7 mouse cellular contexts compared by ENCODE assay signal in genomic region chr13:55510332-55510667, GRCm38 (mm10). TPM values are rescaled to one million over a fixed set of nuclear protein-coding genes. Genes with fewer than 3 reads are reported as not detected.
DNase-seq lines count a peak whose midpoint lies in the region; ATAC-seq and TF ChIP-seq lines count a peak whose summit lies in the region.

No protein-coding gene starts in this region.

- 0 out of 2 replicates have a peak overlapping the region, but pooled peaks have one; percentile 8 for H3K4me3 ChIP-seq in neural tube, embryonic 11.5 days (ENCODE audit: low read depth, low read length)
- no peak overlapping the region for H3K4me3 ChIP-seq in forebrain, embryonic 15.5 days
- H3K4me3 ChIP-seq in liver, embryonic 15.5 days (replicated peaks): no peak overlapping the region
- no peak overlapping the region for H3K4me3 ChIP-seq in left cerebral cortex, adult 2 months

- peaks cover 28% of the 10 kb centered on the region for H3K4me1 ChIP-seq in neural tube, embryonic 11.5 days (ENCODE audit: control insufficient read depth, insufficient read depth, low read length)
- peaks cover 33% of the 10 kb centered on the region for H3K4me1 ChIP-seq in forebrain, embryonic 15.5 days
- H3K4me1 ChIP-seq in liver, embryonic 15.5 days (replicated peaks): peaks cover 45% of the 10 kb centered on the region

- H3K36me3 ChIP-seq in neural tube, embryonic 11.5 days (ENCODE audit: control insufficient read depth, insufficient read depth, low read length): peaks cover 18% of the 10 kb centered on the region
- peaks cover 27% of the 10 kb centered on the region for H3K36me3 ChIP-seq in forebrain, embryonic 15.5 days
- peaks cover 37% of the 10 kb centered on the region for H3K36me3 ChIP-seq in liver, embryonic 15.5 days (replicated peaks)

- H3K27me3 ChIP-seq in neural tube, embryonic 11.5 days (ENCODE audit: control insufficient read depth, insufficient read depth, low read length): no peaks in the 10 kb centered on the region
- H3K27me3 ChIP-seq in forebrain, embryonic 15.5 days: no peaks in the 10 kb centered on the region
- peaks cover 17% of the 10 kb centered on the region for H3K27me3 ChIP-seq in liver, embryonic 15.5 days

- H3K9me3 ChIP-seq in neural tube, embryonic 11.5 days (ENCODE audit: control insufficient read depth, low read length): no peaks in the 10 kb centered on the region
- H3K9me3 ChIP-seq in forebrain, embryonic 15.5 days: no peaks in the 10 kb centered on the region
- H3K9me3 ChIP-seq in liver, embryonic 15.5 days (replicated peaks): no peaks in the 10 kb centered on the region

- 38% methylated on average over 3 of the region's 3 CpGs for WGBS in neural tube, embryonic 11.5 days
- 18% methylated on average over 3 of the region's 3 CpGs for WGBS in forebrain, embryonic 15.5 days
- WGBS in liver, embryonic 15.5 days (ENCODE audit: insufficient replicate concordance): 20% methylated on average over 3 of the region's 3 CpGs

- peak overlapping the region; percentile 60 for H3K27ac ChIP-seq in neural tube, embryonic 11.5 days (ENCODE audit: low read depth, low read length)
- peak overlapping the region; percentile 82; the same call in 1 of the 2 replicates for H3K27ac ChIP-seq in forebrain, embryonic 15.5 days (replicated peaks)
- peak overlapping the region; percentile 60; the same call in 1 of the 2 replicates for H3K27ac ChIP-seq in liver, embryonic 15.5 days (replicated peaks)
- no peak overlapping the region for H3K27ac ChIP-seq in left cerebral cortex, adult 2 months

- TF ChIP-seq CTCF in left cerebral cortex, adult 2 months (IDR thresholded peaks at IDR 0.05): no peak

- ATAC-seq in neural tube, embryonic 11.5 days (ENCODE audit: insufficient read depth, low FRiP score, low TSS enrichment): no peak
- no peak; the same call in 1 of the 2 replicates for ATAC-seq in forebrain, embryonic 15.5 days (replicated peaks)
- no peak for ATAC-seq in liver, embryonic 15.5 days (ENCODE audit: insufficient read depth)

- H3K4me2 ChIP-seq in neural tube, embryonic 11.5 days (ENCODE audit: low read depth): peak overlapping the region; percentile 12; the same call in 1 of the 2 replicates
- no peak overlapping the region for H3K4me2 ChIP-seq in forebrain, embryonic 15.5 days (replicated peaks)
- peak overlapping the region; percentile 98 for H3K4me2 ChIP-seq in liver, embryonic 15.5 days

- no peak overlapping the region for H3K9ac ChIP-seq in neural tube, embryonic 11.5 days (ENCODE audit: low read length)
- H3K9ac ChIP-seq in forebrain, embryonic 15.5 days (replicated peaks): no peak overlapping the region
- H3K9ac ChIP-seq in liver, embryonic 15.5 days: no peak overlapping the region

- DNase-seq in neural tube, embryonic 11.5 days (ENCODE audit: low spot score): no peak
- DNase-seq in neural tube, embryonic 10.5 days (ENCODE audit: extremely low spot score, low spot score): no peak
- no peak for DNase-seq in urinary bladder, postnatal 14 days (ENCODE audit: low spot score)
- no peak for DNase-seq in left cerebral cortex, adult 2 months (ENCODE audit: extremely low spot score in 1 of 2, low spot score in 2 of 2)
- no peak for DNase-seq in left cerebral cortex, postnatal 10 days (ENCODE audit: extremely low spot score in 1 of 2, low spot score in 2 of 2)

- intact Hi-C loops in left cerebral cortex, adult 2 months (cut with DNase I): no loop called here
- intact Hi-C loops in left cerebral cortex, postnatal 10 days (cut with DNase I): loop anchor here (5.0 kb wide), 1 partner anchor 88 kb away; no protein-coding TSS in a partner anchor

RNA-seq across cellular contexts. Expression of gene Pdlim7, which starts 3.2 kb away (rescaled TPM):
- polyA plus RNA-seq in neural tube, embryonic 11.5 days (2014; fragmentation: Nextera tagmentation; extraction: Ambion mirVana): 165 and 172 TPM in 2 replicates
- 135 and 138 TPM in 2 replicates for polyA plus RNA-seq in forebrain, embryonic 15.5 days (2015; fragmentation: Nextera tagmentation; extraction: Ambion mirVana)
- 25.2 and 29.5 TPM in 2 replicates for polyA plus RNA-seq in liver, embryonic 15.5 days (2015; fragmentation: Nextera tagmentation; extraction: Ambion mirVana)
- 100 to 1,000 TPM in 1 of 2 experiments, 10 to 100 TPM in 1; 94.9 to 114 TPM for total RNA-seq in left cerebral cortex, adult 2 months (2021)
- total RNA-seq in left cerebral cortex, postnatal 10 days (2021): 10 to 100 TPM; 60.1 to 61.4 TPM

RNA-seq across cellular contexts. Expression of gene Dok3, which starts 18.8 kb away (rescaled TPM):
- polyA plus RNA-seq in neural tube, embryonic 11.5 days (2014; fragmentation: Nextera tagmentation; extraction: Ambion mirVana): 2.6 and 2.7 TPM in 2 replicates
- polyA plus RNA-seq in forebrain, embryonic 15.5 days (2015; fragmentation: Nextera tagmentation; extraction: Ambion mirVana): 3.6 and 4.0 TPM in 2 replicates
- polyA plus RNA-seq in liver, embryonic 15.5 days (2015; fragmentation: Nextera tagmentation; extraction: Ambion mirVana): 9.6 and 11.0 TPM in 2 replicates
- 10 to 100 TPM; 10.1 to 18.2 TPM for total RNA-seq in left cerebral cortex, adult 2 months (2021)
- 1 to 10 TPM; 4.3 to 4.5 TPM for total RNA-seq in left cerebral cortex, postnatal 10 days (2021)

RNA-seq across cellular contexts. Expression of gene Dbn1, which starts 22.4 kb away (rescaled TPM):
- polyA plus RNA-seq in neural tube, embryonic 11.5 days (2014; fragmentation: Nextera tagmentation; extraction: Ambion mirVana): 362 and 372 TPM in 2 replicates
- 732 and 750 TPM in 2 replicates for polyA plus RNA-seq in forebrain, embryonic 15.5 days (2015; fragmentation: Nextera tagmentation; extraction: Ambion mirVana)
- polyA plus RNA-seq in liver, embryonic 15.5 days (2015; fragmentation: Nextera tagmentation; extraction: Ambion mirVana): 7.5 and 7.6 TPM in 2 replicates
- total RNA-seq in left cerebral cortex, adult 2 months (2021): 100 to 1,000 TPM; 303 to 325 TPM
- 100 to 1,000 TPM; 350 to 366 TPM for total RNA-seq in left cerebral cortex, postnatal 10 days (2021)

RNA-seq across cellular contexts. Expression of gene Ddx41, which starts 26.2 kb away (rescaled TPM):
- polyA plus RNA-seq in neural tube, embryonic 11.5 days (2014; fragmentation: Nextera tagmentation; extraction: Ambion mirVana): 74.5 and 76.3 TPM in 2 replicates
- polyA plus RNA-seq in forebrain, embryonic 15.5 days (2015; fragmentation: Nextera tagmentation; extraction: Ambion mirVana): 67.2 and 68.4 TPM in 2 replicates
- polyA plus RNA-seq in liver, embryonic 15.5 days (2015; fragmentation: Nextera tagmentation; extraction: Ambion mirVana): 23.6 and 24.3 TPM in 2 replicates
- 10 to 100 TPM; 63.7 to 65.7 TPM for total RNA-seq in left cerebral cortex, adult 2 months (2021)
- total RNA-seq in left cerebral cortex, postnatal 10 days (2021): 10 to 100 TPM; 42.0 to 43.4 TPM

RNA-seq across cellular contexts. Expression of gene Prr7, which starts 46.2 kb away (rescaled TPM):
- 2.2 and 2.6 TPM in 2 replicates for polyA plus RNA-seq in neural tube, embryonic 11.5 days (2014; fragmentation: Nextera tagmentation; extraction: Ambion mirVana)
- 3.2 and 3.4 TPM in 2 replicates for polyA plus RNA-seq in forebrain, embryonic 15.5 days (2015; fragmentation: Nextera tagmentation; extraction: Ambion mirVana)
- polyA plus RNA-seq in liver, embryonic 15.5 days (2015; fragmentation: Nextera tagmentation; extraction: Ambion mirVana): not detected in 2 replicates
- total RNA-seq in left cerebral cortex, adult 2 months (2021): 10 to 100 TPM; 77.6 to 80.2 TPM
- total RNA-seq in left cerebral cortex, postnatal 10 days (2021): 100 to 1,000 TPM in 1 of 2 experiments, 10 to 100 TPM in 1; 91.9 to 103 TPM

Comparison
In these comparisons a context has a peak if more than half of its experiments do, and no peak if none do; other contexts are left out.
1. RNA of gene Dbn1, which starts 22.4 kb away (polyA plus RNA-seq): 732 to 750 TPM in forebrain, embryonic 15.5 days and 362 to 372 TPM in neural tube, embryonic 11.5 days; 7.5 to 7.6 TPM in liver, embryonic 15.5 days; every median in the first group is over 10 times any median in the second.